Comparison of ENCODE assay signal across 13 mouse cellular contexts in genomic region chr17:56651801-56652200, GRCm38 (mm10). TPM values are rescaled to one million over a fixed set of nuclear protein-coding genes. Genes with fewer than 3 reads are reported as not detected.
DNase-seq lines count a peak whose midpoint lies in the region; ATAC-seq and TF ChIP-seq lines count a peak whose summit lies in the region.
"Had no signal": no experiment of that assay in that cellular context is flagged by ENCODE, and none has a peak within 500 bp of the region (broad histone marks: within the 10 kb centered on the region; RNA-seq: fewer than 3 reads in every experiment).

No protein-coding gene starts in this region.

- H3K27me3 ChIP-seq in liver, embryonic 11.5 days (replicated peaks; ENCODE audit: control insufficient read depth, insufficient read depth, low read length): no peaks in the 10 kb centered on the region
- no peaks in the 10 kb centered on the region for H3K27me3 ChIP-seq in thymus, adult 2 months (ENCODE audit: control insufficient read depth, insufficient read depth, low read length)
- H3K27me3 ChIP-seq: forebrain, embryonic 15.5 days; limb, embryonic 12.5 days; Patski had no signal

- no peak overlapping the region for H3K9ac ChIP-seq in liver, embryonic 11.5 days (ENCODE audit: low read depth, low read length)
- H3K9ac ChIP-seq: forebrain, embryonic 15.5 days; limb, embryonic 12.5 days had no signal

- DNase-seq in urinary bladder, postnatal 14 days (ENCODE audit: low spot score): peak; percentile 18
- no peak for DNase-seq in urinary bladder, postnatal 36 days (ENCODE audit: low spot score in 2 of 2)
- DNase-seq in kidney, adult 18-20 months: peak; percentile 48
- no peak for DNase-seq in liver, embryonic 11.5 days (ENCODE audit: low spot score)
- DNase-seq in yolk sac, embryonic 10.5 days (ENCODE audit: low spot score): peak; percentile 70
- DNase-seq in neural tube, embryonic 10.5 days (ENCODE audit: extremely low spot score, low spot score): no peak
- DNase-seq in adrenal gland, adult 8-10 months: no peak
- no peak for DNase-seq in thymus, adult 2 months
- DNase-seq: heart, adult 18-20 months had no signal

- TF ChIP-seq POLR2A in thymus, adult 2 months (IDR thresholded peaks at IDR 0.05; ENCODE audit: control insufficient read depth, extremely low read depth, insufficient read depth, low read length, poor library complexity): no peak

- H3K4me3 ChIP-seq in liver, embryonic 11.5 days (ENCODE audit: low read depth, low read length): no peak overlapping the region
- H3K4me3 ChIP-seq in thymus, adult 2 months (ENCODE audit: control insufficient read depth, insufficient read depth, low read length): no peak overlapping the region
- H3K4me3 ChIP-seq: forebrain, embryonic 15.5 days; limb, embryonic 12.5 days had no signal

- no peak overlapping the region for H3K4me2 ChIP-seq in liver, embryonic 11.5 days
- H3K4me2 ChIP-seq: forebrain, embryonic 15.5 days; limb, embryonic 12.5 days had no signal

- WGBS in liver, embryonic 11.5 days: 26% methylated on average over 10 of the region's 10 CpGs
- 48% methylated on average over 10 of the region's 10 CpGs for WGBS in thymus, adult 2 months

- 0 out of 2 replicates have a peak, but pooled peaks have one; percentile 37 for ATAC-seq in liver, embryonic 11.5 days (replicated peaks; ENCODE audit: low FRiP score)
- ATAC-seq: forebrain, embryonic 15.5 days; midbrain, embryonic 16.5 days; Patski had no signal

- no peaks in the 10 kb centered on the region for H3K9me3 ChIP-seq in liver, embryonic 11.5 days (ENCODE audit: control insufficient read depth, low read length)
- H3K9me3 ChIP-seq: forebrain, embryonic 15.5 days; limb, embryonic 12.5 days had no signal

- no peaks in the 10 kb centered on the region for H3K4me1 ChIP-seq in liver, embryonic 11.5 days (replicated peaks; ENCODE audit: control insufficient read depth, insufficient read depth, low read length)
- H3K4me1 ChIP-seq in thymus, adult 2 months (replicated peaks; ENCODE audit: control insufficient read depth, insufficient read depth, low read length): no peaks in the 10 kb centered on the region
- H3K4me1 ChIP-seq: forebrain, embryonic 15.5 days; limb, embryonic 12.5 days had no signal

- H3K27ac ChIP-seq in liver, embryonic 11.5 days (ENCODE audit: low read depth, low read length): no peak overlapping the region
- H3K27ac ChIP-seq in thymus, adult 2 months (ENCODE audit: control insufficient read depth, insufficient read depth, low read length): no peak overlapping the region
- H3K27ac ChIP-seq: forebrain, embryonic 15.5 days; limb, embryonic 12.5 days had no signal

- no peaks in the 10 kb centered on the region for H3K36me3 ChIP-seq in liver, embryonic 11.5 days (ENCODE audit: control insufficient read depth, insufficient read depth, low read length)
- no peaks in the 10 kb centered on the region for H3K36me3 ChIP-seq in thymus, adult 2 months (ENCODE audit: control insufficient read depth, insufficient read depth, low read length)
- H3K36me3 ChIP-seq: forebrain, embryonic 15.5 days; limb, embryonic 12.5 days had no signal

- no peak for TF ChIP-seq CTCF in thymus, adult 2 months (IDR thresholded peaks at IDR 0.05; ENCODE audit: borderline replicate concordance, control insufficient read depth, extremely low read depth, insufficient read depth, low read length, poor library complexity)

RNA-seq across cellular contexts. Expression of gene Ranbp3, which starts 21.3 kb away (rescaled TPM):
- polyA plus RNA-seq in liver, embryonic 11.5 days (2014; fragmentation: Nextera tagmentation; extraction: Ambion mirVana): 94.3 and 105 TPM in 2 replicates
- 10 to 100 TPM; 80.2 to 92.3 (median 84.3) TPM for total RNA-seq in adrenal gland, adult 8-10 months (2022)
- polyA plus RNA-seq in thymus, adult 2 months (2012; rRNA removed): 187 and 191 TPM in 2 replicates

RNA-seq across cellular contexts. Expression of gene Catsperd, which starts 23.9 kb away (rescaled TPM):
- polyA plus RNA-seq in liver, embryonic 11.5 days (2014; fragmentation: Nextera tagmentation; extraction: Ambion mirVana): 0.64 and 0.68 TPM in 2 replicates
- 1 to 10 TPM; 3.2 to 4.5 (median 3.4) TPM for total RNA-seq in adrenal gland, adult 8-10 months (2022)
- 0.50 and 0.51 TPM in 2 replicates for polyA plus RNA-seq in thymus, adult 2 months (2012; rRNA removed)

RNA-seq across cellular contexts. Expression of gene Lonp1, which starts 25.1 kb away (rescaled TPM):
- polyA plus RNA-seq in liver, embryonic 11.5 days (2014; fragmentation: Nextera tagmentation; extraction: Ambion mirVana): 87.9 and 92.4 TPM in 2 replicates
- 100 to 1,000 TPM; 574 to 853 (median 690) TPM for total RNA-seq in adrenal gland, adult 8-10 months (2022)
- polyA plus RNA-seq in thymus, adult 2 months (2012; rRNA removed): 74.5 and 82.6 TPM in 2 replicates

RNA-seq across cellular contexts. Expression of gene Rpl36, which starts 38.6 kb away (rescaled TPM):
- polyA plus RNA-seq in liver, embryonic 11.5 days (2014; fragmentation: Nextera tagmentation; extraction: Ambion mirVana): 2,108 and 2,211 TPM in 2 replicates
- 100 to 1,000 TPM; 674 to 792 (median 703) TPM for total RNA-seq in adrenal gland, adult 8-10 months (2022)
- polyA plus RNA-seq in thymus, adult 2 months (2012; rRNA removed): 3,463 and 3,864 TPM in 2 replicates

RNA-seq across cellular contexts. Expression of gene 2410015M20Rik, which starts 42.2 kb away (rescaled TPM):
- 236 and 248 TPM in 2 replicates for polyA plus RNA-seq in liver, embryonic 11.5 days (2014; fragmentation: Nextera tagmentation; extraction: Ambion mirVana)
- 100 to 1,000 TPM; 245 to 323 (median 277) TPM for total RNA-seq in adrenal gland, adult 8-10 months (2022)
- polyA plus RNA-seq in thymus, adult 2 months (2012; rRNA removed): 117 and 145 TPM in 2 replicates

Comparison
In these comparisons a context has a peak if more than half of its experiments do, and no peak if none do; other contexts are left out.
1. DNase-seq: peak in urinary bladder, postnatal 14 days (single experiment), kidney, adult 18-20 months (single experiment) and yolk sac, embryonic 10.5 days (single experiment); none in urinary bladder, postnatal 36 days (0 of 2), liver, embryonic 11.5 days (single experiment), neural tube, embryonic 10.5 days (single experiment), adrenal gland, adult 8-10 months (single experiment) and thymus, adult 2 months (single experiment).